Mouse (Mus musculus) adipocyte (in vitro differentiated cells): ENCODE results near the gene Pde11a.

Source experiments
- DNase-seq: peaks from one replicate; pipeline ENCODE4 v3.0.0-alpha.2; 2016; ENCODE audit warnings: low spot score

The Pde11a gene

GRCm38 (mm10) chr2:75953320-75953719, 385.3 kb downstream of the Pde11a start:
- DNase-seq, result no peak

- DNase-seq, result no peak
Observed at GRCm38 (mm10) chr2:75950685-75951084, 387.9 kb downstream of the Pde11a start.
